Mouse (Mus musculus) hindbrain, embryonic 15.5 days (tissue): Measurements from ENCODE around the gene Uck1. TPM values are rescaled to one million over a fixed set of nuclear protein-coding genes. Genes with fewer than 3 reads are reported as not detected.

Source experiments
- ATAC-seq: fragments of 200-750 bp; cut with Nextera tagmentation; 2 replicates; pipeline ENCODE4 v1.8.0; 2017; ENCODE audit warnings: low read depth, moderate number of reproducible peaks, moderate TSS enrichment; ENCODE audit not compliant: low FRiP score
- H3K27ac ChIP-seq: fragments of 300-500 bp; sonication (generic); replicated peaks from 2 replicates; pipeline ENCODE4 v1.5.1; 2015; ENCODE audit warnings: mild to moderate bottlenecking, inconsistent platforms
- H3K27me3 ChIP-seq: fragments of 300-500 bp; sonication (generic); 2 replicates; pipeline ENCODE4 v1.6.1; 2015; ENCODE audit warnings: control low read depth, inconsistent platforms
- H3K36me3 ChIP-seq: fragments of 300-500 bp; sonication (generic); 2 replicates; pipeline ENCODE4 v1.6.1; 2015; ENCODE audit warnings: control low read depth, inconsistent platforms
- H3K4me1 ChIP-seq: fragments of 300-500 bp; sonication (generic); replicated peaks from 2 replicates; pipeline ENCODE4 v1.6.1; 2015; ENCODE audit warnings: control low read depth, inconsistent platforms
- H3K4me2 ChIP-seq: fragments of 300-500 bp; sonication (generic); 2 replicates; pipeline ENCODE4 v1.6.1; 2015; ENCODE audit warnings: moderate library complexity, mild to moderate bottlenecking, inconsistent platforms
- H3K4me3 ChIP-seq: fragments of 300-500 bp; sonication (generic); 2 replicates; pipeline ENCODE4 v1.5.1; 2015; ENCODE audit warnings: mild to moderate bottlenecking, inconsistent platforms
- H3K9ac ChIP-seq: fragments of 300-500 bp; sonication (generic); 2 replicates; pipeline ENCODE4 v1.6.1; 2015; ENCODE audit warnings: inconsistent platforms
- H3K9me3 ChIP-seq: fragments of 300-500 bp; sonication (generic); 2 replicates; pipeline ENCODE4 v1.6.1; 2016; ENCODE audit warnings: control low read depth, inconsistent platforms
- WGBS: fragments of 180-500 bp; shearing (Covaris S2); methylation state at CpG from one replicate; pipeline ENCODE4 v1.1.7; 2015; 5-methylcytosine and 5-hydroxymethylcytosine counted together
- polyA plus RNA-seq: library from polyadenylated mRNA; unstranded; fragments of >200 nt; fragmentation: Nextera tagmentation; extraction: Ambion mirVana; gene quantifications from 2 replicates; pipeline ENCODE4 v1.2.1, GENCODE M21; 2015

The Uck1 gene
- polyA plus RNA-seq, 1 experiment from 2014 or later = 99.6 TPM

DNA sequence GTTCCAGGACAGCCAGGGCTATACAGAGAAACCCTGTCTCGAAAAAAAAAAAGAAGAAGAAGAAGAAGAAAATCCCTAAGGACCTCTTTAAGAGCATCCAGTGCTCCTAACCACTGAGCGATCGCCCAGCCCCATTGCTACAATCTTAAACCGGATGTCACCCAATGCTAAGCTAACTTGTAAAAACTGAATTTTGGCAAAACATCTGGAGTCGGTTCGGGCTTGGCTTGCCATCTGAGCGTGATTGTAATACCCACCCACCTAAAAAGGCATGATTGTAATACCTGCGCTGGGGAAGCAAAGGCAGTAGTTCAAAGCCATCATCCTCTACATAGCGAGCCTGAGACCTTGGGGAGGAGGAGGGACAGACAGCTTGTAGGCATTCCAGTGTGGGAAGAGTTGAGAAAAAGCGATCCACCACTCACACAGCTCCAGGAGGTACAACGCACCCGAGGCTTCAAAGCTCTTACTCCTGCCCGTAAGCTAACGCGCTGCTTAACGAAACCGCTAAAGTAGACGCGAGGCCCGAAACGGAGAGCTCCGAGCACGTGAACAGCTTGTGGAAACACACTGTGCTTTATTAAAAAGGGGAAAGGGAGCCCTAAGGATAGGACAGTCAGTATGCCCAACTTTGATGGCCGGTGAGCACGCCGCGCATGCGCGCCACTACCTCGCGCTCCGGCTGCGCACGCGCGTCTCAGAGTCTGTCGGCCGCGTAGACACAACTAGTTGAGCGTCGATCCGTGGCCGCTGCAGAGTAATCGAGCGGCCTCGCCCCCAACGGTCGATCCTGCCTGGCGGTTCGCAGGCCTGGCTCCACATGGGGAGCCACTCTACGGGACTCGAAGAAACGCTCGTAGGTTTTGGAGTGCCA lies 23.8 kb downstream of the Uck1 start, which contains the start of gene Pomt1:
Gene Pomt1, plus strand, starts transcription at position 705 of the 874 bp plus-strand sequence.
- Histone ChIP-seq H3K9me3 (no peaks in the 10 kb centered on the region), H3K4me3 (peak within 1 kb of the TSS; percentile 64), H3K4me2 (peak within 1 kb of the TSS; percentile 93), H3K4me1 (peaks cover 25% of the 10 kb centered on the region), H3K9ac (peak within 1 kb of the TSS; percentile 71), H3K27me3 (no peaks in the 10 kb centered on the region), H3K36me3 (peaks cover 31% of the 10 kb centered on the region), H3K27ac (peak within 1 kb of the TSS; percentile 83)
- ATAC-seq = peak; percentile 91
- WGBS = under 1% methylated on average over 54 of the region's 54 CpGs

DNA sequence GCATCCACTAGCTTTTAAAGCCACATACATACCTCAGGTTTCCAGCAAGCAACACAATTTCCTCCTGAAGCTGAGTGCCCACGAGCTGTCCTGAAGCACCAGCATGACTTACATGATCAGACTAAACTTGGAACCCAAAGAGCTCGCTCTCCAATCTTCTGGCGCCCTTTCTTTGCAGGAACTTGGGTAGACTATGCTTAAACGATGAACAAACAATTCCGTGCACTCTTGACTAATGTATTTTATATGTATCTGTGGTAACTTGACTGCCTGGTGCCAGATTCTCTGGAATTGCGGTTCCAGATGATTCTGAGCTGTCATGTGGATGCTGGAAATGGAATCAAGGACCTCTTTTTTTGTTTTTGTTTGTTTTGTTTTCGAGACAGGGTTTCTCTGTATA lies 24.5 kb downstream of the Uck1 start:
- no peak for ATAC-seq
- 35% methylated on average over 7 of the region's 7 CpGs for WGBS

DNA sequence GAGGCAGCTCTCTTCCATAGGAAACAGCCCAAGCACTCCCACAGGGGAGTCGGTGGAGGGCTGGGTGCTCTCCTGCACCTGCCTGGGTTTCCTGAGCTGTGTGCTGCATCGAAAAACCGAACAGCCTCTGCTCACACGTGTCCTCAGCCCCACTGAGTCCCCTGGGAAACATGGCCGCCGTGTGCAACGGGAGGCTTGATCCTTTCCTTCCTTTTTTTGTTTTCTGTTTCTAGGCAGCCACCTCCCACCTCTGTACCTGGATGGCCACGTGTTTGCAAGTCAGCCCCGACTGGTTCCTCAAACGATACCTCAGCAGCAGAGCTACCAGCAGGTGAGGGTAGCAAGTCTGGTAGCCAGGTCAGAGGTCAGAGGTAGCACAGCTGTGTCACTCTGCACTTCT lies 37.9 kb downstream of the Uck1 start:
- Histone ChIP-seq H3K4me2 (no peak overlapping the region), H3K36me3 (peaks cover 97% of the 10 kb centered on the region), H3K4me1 (no peaks in the 10 kb centered on the region), H3K27me3 (no peaks in the 10 kb centered on the region), H3K9ac (no peak overlapping the region), H3K4me3 (no peak overlapping the region), H3K9me3 (no peaks in the 10 kb centered on the region), H3K27ac (no peak overlapping the region)
- no peak for ATAC-seq
- WGBS = 87% methylated on average over 10 of the region's 10 CpGs

More for the DNA sequence above, 24.5 kb downstream of the Uck1 start:
- Histone ChIP-seq H3K4me1 (peaks cover 25% of the 10 kb centered on the region), H3K9ac (peak overlapping the region; percentile 71), H3K9me3 (no peaks in the 10 kb centered on the region), H3K4me3 (peak overlapping the region; percentile 64), H3K27ac (peak overlapping the region; percentile 83), H3K36me3 (peaks cover 37% of the 10 kb centered on the region), H3K4me2 (peak overlapping the region; percentile 93), H3K27me3 (no peaks in the 10 kb centered on the region)

DNA sequence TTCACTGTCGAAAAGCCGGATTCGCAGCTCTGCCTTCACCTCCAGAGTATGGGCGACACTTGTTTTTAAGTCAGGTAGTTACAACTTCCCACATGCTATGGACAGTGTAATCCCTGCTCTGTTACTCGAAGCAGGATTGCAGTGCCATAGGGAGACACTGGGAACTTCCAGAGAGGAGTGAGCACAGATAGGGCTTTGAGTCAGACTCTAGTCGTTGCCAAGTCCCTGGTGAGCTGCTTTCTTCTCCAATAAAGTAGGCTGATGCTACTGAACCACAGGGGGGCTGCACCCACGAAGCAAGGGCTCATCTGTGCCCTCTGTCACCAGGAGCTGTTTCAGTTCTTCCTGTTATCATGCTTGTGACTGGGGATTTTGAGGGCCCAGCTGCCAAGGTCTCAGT lies 38.4 kb downstream of the Uck1 start:
- Histone ChIP-seq H3K4me3 (no peak overlapping the region), H3K27me3 (no peaks in the 10 kb centered on the region), H3K4me1 (no peaks in the 10 kb centered on the region), H3K9ac (no peak overlapping the region), H3K9me3 (no peaks in the 10 kb centered on the region), H3K36me3 (peaks cover 97% of the 10 kb centered on the region), H3K4me2 (no peak overlapping the region), H3K27ac (no peak overlapping the region)
- no peak for ATAC-seq
- WGBS = 84% methylated on average over 7 of the region's 7 CpGs

DNA sequence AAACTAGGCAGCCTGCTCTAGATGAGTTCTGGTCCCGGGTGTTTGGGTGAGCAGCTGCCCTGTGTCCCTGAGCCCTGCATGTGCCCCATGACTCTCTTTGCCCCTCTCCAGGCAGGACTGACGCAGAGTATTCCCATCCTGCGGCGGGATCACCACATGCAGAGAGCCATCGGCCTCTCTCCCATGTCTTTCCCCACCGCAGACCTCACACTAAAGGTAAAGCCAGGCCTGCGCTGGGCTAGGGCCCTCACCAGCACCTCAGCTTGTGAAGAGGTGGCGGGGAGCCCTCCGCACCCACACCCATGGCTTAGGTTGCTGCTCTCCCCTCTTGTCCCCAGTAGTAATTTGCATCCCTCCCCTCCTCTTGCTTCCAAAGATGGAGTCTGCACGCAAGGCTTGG lies 39.0 kb downstream of the Uck1 start:
- Histone ChIP-seq H3K27ac (no peak overlapping the region), H3K4me3 (no peak overlapping the region), H3K9ac (no peak overlapping the region), H3K9me3 (no peaks in the 10 kb centered on the region), H3K4me2 (no peak overlapping the region), H3K36me3 (peaks cover 97% of the 10 kb centered on the region), H3K27me3 (no peaks in the 10 kb centered on the region), H3K4me1 (no peaks in the 10 kb centered on the region)
- 93% methylated on average over 10 of the region's 10 CpGs for WGBS
- no peak for ATAC-seq

DNA sequence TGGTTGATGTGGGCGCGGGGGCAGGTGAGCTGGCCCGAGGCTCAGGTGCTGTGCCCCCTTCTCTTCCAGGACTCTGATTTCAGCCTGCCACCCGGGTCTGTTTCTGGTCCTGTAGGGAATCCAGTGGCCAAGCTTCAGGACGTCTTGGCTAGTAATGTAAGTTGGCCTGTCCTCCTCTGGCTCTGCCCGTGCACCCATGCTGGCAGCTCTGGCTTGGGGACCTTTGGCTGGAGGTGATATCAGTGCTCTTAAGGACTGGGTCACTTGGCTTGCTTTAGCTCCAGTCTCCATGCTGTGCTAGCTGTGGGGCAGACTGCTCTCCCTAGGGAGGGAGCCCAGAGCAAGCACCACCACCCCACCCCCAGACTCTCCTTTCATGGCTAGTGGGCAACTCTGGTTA lies 39.9 kb downstream of the Uck1 start:
- no peaks in the 10 kb centered on the region for H3K27me3 ChIP-seq
- no peaks in the 10 kb centered on the region for H3K9me3 ChIP-seq
- H3K4me2 ChIP-seq = no peak overlapping the region
- H3K4me1 ChIP-seq = no peaks in the 10 kb centered on the region
- ATAC-seq = no peak
- H3K27ac ChIP-seq = no peak overlapping the region
- H3K9ac ChIP-seq = no peak overlapping the region
- peaks cover 99% of the 10 kb centered on the region for H3K36me3 ChIP-seq
- H3K4me3 ChIP-seq = no peak overlapping the region
- 92% methylated on average over 6 of the region's 6 CpGs for WGBS

DNA sequence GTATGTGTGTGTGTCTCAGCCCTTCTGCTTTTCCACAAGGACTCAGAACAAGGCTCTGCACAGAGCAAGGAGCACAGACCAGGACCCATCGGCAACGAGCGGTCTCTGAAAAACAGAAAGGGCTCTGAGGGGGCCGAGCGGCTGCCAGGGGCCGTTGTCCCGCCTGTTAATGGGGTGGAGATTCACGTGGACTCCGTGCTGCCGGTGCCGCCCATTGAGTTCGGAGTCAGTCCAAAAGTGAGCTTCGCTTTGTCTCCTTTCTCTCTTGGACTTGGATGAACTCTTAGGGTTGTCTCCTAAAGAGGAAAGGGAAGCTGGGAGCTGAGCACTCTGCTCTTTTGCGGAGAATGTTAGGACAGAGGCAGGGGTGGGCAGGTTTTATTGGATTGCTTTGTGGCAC lies 40.5 kb downstream of the Uck1 start:
- H3K27ac ChIP-seq = no peak overlapping the region
- WGBS = 93% methylated on average over 14 of the region's 14 CpGs
- H3K4me1 ChIP-seq = no peaks in the 10 kb centered on the region
- no peaks in the 10 kb centered on the region for H3K27me3 ChIP-seq
- no peak overlapping the region for H3K4me2 ChIP-seq
- H3K4me3 ChIP-seq = no peak overlapping the region
- ATAC-seq = no peak
- no peaks in the 10 kb centered on the region for H3K9me3 ChIP-seq
- peaks cover 100% of the 10 kb centered on the region for H3K36me3 ChIP-seq
- no peak overlapping the region for H3K9ac ChIP-seq

DNA sequence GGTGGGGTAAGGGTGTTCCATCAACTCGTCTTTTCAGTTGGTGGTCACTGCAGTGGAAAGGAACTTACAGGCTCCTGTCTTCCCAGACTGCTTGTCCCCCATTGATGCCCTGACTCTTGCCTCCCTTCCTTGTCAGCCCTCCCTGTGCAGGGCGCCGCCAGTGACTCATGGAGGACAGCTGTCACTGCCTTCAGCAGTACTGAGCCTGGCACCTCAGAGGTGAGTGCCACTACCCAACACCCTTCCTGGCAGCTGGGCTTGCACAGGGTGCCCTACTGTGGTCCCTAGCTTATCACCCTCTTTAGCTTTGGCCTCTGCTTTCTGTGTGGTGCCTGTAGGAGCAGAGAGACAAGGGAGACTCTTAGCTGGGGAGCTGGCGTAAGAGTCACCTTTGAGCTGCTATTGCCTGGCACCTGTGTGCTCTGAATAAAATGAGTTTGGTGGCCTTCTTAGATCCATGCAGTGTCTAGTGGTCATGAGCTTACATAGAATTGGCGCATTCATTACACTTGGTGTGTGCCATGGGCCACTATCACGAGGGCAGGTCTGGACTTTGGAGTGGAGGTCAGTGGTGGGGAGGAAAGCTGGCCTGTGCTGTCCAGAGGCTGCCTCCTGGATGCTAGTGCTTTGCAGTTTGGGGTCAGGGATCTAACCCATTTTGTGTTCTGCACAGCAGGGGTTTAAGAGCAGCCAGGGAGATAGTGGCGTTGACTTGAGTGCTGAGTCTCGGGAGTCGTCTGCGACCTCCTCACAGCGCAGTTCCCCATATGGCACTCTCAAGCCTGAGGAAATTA lies 41.2 kb downstream of the Uck1 start:
- H3K4me1 ChIP-seq = no peaks in the 10 kb centered on the region
- H3K36me3 ChIP-seq = peaks cover 100% of the 10 kb centered on the region
- H3K4me2 ChIP-seq = no peak overlapping the region
- no peak overlapping the region for H3K9ac ChIP-seq
- no peak overlapping the region for H3K27ac ChIP-seq
- ATAC-seq = no peak
- H3K9me3 ChIP-seq = no peaks in the 10 kb centered on the region
- 81% methylated on average over 11 of the region's 11 CpGs for WGBS
- H3K4me3 ChIP-seq = no peak overlapping the region
- no peaks in the 10 kb centered on the region for H3K27me3 ChIP-seq

DNA sequence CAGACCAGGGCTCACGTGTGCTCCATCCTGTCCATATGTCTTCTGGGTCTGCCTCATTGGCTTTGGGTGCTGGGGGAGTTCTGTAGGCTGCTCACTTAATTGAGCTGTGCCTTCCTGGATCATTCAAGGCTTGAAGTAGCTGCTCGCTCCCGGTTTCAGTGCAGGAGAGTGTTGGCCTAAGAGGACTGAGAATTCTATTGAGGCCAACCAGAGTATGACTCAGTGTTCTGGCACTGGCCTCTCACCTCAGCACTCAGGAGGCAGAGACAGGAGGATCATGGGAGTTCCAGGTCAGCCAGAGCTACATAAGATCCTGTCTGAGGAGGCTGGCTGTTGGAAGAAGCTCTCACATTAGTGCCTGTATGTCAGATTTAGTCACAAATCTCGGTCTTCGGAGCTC lies 41.8 kb downstream of the Uck1 start:
- ATAC-seq = no peak
- no peaks in the 10 kb centered on the region for H3K9me3 ChIP-seq
- H3K27me3 ChIP-seq = no peaks in the 10 kb centered on the region
- no peak overlapping the region for H3K27ac ChIP-seq
- no peak overlapping the region for H3K4me2 ChIP-seq
- H3K9ac ChIP-seq = no peak overlapping the region
- 92% methylated on average over 5 of the region's 5 CpGs for WGBS
- H3K36me3 ChIP-seq = peaks cover 100% of the 10 kb centered on the region
- H3K4me1 ChIP-seq = no peaks in the 10 kb centered on the region
- no peak overlapping the region for H3K4me3 ChIP-seq

DNA sequence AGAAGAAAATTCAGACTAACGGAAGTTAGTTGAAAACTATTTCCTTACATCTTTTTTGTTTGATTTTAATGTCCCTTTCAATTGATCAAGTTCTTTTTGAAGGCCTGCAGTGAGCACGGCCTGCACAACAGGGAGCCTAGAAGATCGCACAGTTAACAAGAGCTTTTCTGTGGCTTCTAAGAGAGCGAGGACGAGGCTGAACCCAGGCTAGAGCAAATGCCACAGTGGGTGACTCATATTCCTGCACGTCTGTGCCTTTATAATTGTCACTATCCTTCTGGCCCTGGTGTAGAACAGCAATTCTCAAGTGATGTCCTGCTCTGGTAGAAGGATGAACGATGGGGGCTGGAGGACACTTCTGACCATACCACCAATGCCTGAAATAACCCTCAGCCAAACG lies 42.3 kb downstream of the Uck1 start:
- ATAC-seq = no peak
- Histone ChIP-seq H3K36me3 (peaks cover 100% of the 10 kb centered on the region), H3K27ac (no peak overlapping the region), H3K4me1 (no peaks in the 10 kb centered on the region), H3K9ac (no peak overlapping the region), H3K4me3 (no peak overlapping the region), H3K9me3 (no peaks in the 10 kb centered on the region), H3K27me3 (no peaks in the 10 kb centered on the region), H3K4me2 (no peak overlapping the region)
- WGBS = 86% methylated on average over 8 of the region's 8 CpGs

DNA sequence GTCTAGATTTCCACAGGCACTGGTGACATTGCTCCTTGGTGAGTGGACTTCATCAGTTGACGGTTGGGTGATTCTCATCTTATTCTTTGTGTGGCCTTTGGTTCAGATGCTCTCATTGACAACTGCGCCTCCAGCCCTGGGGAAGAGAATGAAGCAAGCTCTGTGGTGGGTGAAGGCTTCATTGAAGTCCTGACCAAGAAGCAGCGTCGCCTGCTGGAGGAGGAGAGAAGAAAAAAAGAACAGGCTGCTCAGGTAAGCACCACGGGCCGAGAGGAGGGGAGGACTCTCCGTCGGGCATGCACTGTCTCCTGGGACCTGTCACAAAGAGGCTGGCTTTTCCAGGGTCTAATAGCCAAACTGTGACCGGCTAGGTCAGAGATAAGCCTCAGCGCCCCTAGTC lies 43.5 kb downstream of the Uck1 start:
- no peak overlapping the region for H3K4me3 ChIP-seq
- H3K9me3 ChIP-seq = no peaks in the 10 kb centered on the region
- 86% methylated on average over 10 of the region's 10 CpGs for WGBS
- ATAC-seq = no peak
- H3K4me2 ChIP-seq = no peak overlapping the region
- H3K27ac ChIP-seq = no peak overlapping the region
- no peaks in the 10 kb centered on the region for H3K4me1 ChIP-seq
- H3K27me3 ChIP-seq = no peaks in the 10 kb centered on the region
- H3K9ac ChIP-seq = no peak overlapping the region
- H3K36me3 ChIP-seq = peaks cover 100% of the 10 kb centered on the region

DNA sequence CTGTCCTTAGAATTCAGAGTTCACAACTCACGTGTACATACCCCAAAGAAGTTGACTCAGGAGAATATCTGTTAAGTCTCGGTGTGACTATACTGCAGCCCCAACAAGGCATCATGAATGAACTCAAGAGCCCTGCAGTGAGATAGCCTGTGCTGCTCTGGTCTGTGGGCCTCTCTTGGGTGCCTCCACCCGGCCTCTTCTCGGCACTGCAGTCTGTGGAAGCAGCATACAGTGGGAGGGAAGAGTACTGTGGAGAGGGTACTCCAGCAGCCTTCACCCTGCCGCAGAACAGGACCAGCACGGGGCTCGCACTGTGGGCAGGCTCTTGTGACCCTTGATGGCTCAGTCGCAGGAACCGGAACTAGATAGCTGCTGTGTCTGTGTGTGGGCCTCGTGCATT lies 44.4 kb downstream of the Uck1 start:
- ATAC-seq = no peak
- WGBS = 91% methylated on average over 10 of the region's 10 CpGs
- H3K27ac ChIP-seq = no peak overlapping the region

More for the DNA sequence above, 44.4 kb downstream of the Uck1 start:
- Histone ChIP-seq H3K4me2 (no peak overlapping the region), H3K27me3 (no peaks in the 10 kb centered on the region), H3K4me1 (no peaks in the 10 kb centered on the region), H3K4me3 (no peak overlapping the region), H3K9ac (no peak overlapping the region), H3K36me3 (peaks cover 100% of the 10 kb centered on the region), H3K9me3 (no peaks in the 10 kb centered on the region)
